Mouse (Mus musculus): ENCODE data around the gene Pgam1. TPM values are rescaled to one million over a fixed set of nuclear protein-coding genes. Genes with fewer than 3 reads are reported as not detected.

The Pgam1 gene
- 159 TPM for polyA plus RNA-seq (2017; shearing (Covaris generic))

DNA sequence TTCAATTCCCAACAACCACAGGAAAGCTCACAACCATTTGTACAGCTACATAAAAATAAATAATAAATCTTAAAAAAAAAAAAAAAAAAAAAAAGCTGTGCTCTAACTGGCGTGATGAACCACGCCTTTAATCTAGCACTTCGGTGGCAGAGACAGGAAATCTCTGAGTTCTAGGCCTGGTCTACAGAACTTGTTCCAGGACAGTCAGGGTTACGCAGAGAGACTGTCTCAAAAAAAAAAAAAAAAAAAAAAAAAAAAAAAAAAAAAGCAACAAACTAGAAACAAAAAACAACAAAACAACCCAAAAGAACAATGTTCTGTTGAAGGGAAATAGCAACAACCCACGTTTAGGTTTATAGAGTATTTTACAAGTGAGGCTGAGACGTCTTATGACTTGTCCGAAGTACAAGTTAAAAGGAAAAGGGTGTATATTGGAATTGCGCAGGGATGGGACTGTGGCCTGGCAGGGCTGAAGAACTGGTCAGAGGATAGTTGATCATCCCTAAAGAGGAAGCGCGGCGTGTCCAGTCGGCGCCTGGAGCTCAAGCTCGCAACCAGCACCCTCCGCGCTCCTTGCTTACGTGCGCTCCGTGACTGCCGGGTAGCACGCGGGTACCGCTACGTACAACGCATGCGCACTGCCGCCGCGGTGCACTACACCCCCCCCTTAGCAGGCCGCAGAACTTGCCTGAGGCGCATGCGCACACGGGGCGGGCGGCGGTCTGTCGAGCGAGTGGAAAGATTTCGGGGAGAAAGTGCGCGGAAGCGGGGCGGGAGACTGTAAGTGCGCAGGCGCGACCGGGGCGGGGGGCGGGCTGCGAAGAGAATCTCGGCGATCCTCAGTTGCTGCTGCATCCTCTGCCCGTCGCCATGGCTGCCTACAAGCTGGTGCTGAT lies at the start of gene Pgam1:
Gene Pgam1, plus strand, starts transcription at position 746 of the 896 bp plus-strand sequence.

DNA sequence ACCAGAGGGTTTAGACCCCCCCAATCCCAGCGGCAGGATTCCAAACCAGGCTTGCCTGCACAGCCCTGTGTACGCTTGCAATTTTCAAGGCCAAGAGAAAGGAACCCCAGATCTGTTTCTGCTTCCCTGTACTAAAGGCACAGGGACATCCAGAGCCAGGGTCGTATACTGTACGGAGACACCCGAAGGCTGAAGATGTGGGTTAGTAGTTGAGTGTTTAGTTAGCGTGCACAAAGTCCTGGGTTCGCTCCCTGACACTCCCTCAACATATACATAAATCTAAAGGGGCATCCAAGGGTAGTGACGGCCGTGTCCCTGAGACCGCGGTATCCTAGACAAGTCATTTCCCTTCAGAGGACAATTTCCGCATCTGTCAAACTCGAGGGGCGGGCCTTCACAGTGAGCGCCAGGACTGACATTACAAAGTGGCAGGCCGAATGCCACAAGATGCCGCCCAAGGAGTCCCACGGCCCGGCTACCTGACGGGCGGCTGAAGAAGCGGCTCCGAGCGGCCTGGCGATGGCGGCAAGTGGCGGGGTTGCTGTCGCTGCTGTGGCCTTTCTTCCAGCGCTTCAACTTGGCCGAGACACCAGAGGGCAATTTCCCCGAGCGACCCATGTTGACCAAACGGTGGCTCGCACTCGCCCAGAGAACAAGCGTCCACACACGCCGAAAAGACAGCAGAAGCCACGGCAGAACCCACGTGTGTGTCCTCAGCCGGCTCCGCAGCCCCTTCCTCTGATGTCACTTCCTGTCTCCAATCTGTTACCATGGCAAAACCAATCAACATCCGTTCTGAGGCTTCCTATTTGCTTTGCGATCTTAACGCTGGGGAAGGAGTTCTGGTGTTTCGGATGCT lies 16.0 kb upstream of the Pgam1 start, which contains the start of gene Rrp12:
Gene Rrp12, minus strand, starts transcription at position 714 of the 859 bp plus-strand sequence.

DNA sequence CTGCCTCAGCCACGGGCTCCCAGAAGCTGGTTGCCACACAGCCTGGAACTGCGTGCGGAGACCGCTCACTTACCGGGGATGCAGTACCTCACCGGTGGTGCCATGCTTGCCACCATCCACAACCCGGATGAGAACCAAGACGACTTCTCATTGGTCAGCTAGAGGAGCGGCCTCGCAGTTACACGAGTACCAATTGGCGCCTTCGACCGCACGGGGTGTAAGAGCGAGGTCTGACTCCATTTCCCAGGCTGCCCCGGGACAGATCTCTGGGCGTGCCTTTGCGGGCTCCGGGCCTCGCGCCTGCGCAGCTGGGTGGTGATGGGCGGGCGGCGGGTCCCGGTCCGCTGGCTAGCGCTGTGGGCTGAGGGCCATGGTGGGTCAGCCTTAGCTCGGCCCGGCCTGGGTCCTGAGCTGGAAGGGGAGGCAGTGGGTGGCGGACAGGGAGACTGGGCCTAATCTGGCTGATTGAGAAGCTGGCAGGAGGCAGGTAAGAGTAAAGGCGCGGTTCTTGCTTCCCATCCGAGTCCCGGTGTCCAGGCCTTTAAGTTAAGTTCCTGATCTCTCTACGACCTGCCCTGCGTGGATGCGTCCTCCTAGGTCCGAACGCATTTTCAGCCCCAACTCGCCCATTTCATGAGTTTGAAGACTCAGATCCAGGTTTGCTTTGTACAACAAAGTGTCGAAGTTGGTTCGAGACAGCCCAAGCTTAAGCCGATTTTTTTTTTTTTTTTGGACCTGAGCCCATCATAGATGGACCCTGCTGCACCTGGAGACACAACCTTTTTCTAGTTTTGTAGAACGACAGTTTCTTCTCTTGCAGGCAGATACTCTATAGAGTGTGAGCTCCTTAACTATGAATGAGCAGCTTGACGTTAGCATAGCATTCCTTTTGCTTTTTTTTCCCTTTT lies 21.7 kb downstream of the Pgam1 start, which contains the start of the genes Exosc1 and Zdhhc16:
Gene Exosc1, minus strand, starts transcription at position 245 of the 908 bp plus-strand sequence.
Gene Zdhhc16, plus strand, starts transcription at position 302 of the 908 bp plus-strand sequence.

Other genes starting within 250 kb of the Pgam1 start
- gene Slit1, start 168.3 kb upstream of the Pgam1 start, polyA plus RNA-seq (2017; shearing (Covaris generic)), result not detected
- gene Arhgap19, start 109.9 kb upstream of the Pgam1 start, polyA plus RNA-seq (2017; shearing (Covaris generic)), result 4.9 TPM
- gene Frat1, start 82.0 kb upstream of the Pgam1 start, polyA plus RNA-seq (2017; shearing (Covaris generic)), result 1.5 TPM
- gene Frat2, start 63.8 kb upstream of the Pgam1 start, polyA plus RNA-seq (2017; shearing (Covaris generic)), result 1.0 TPM
- 25.8 TPM for gene Rrp12, start 15.8 kb upstream of the Pgam1 start, polyA plus RNA-seq (2017; shearing (Covaris generic))
- gene Exosc1, start 21.5 kb downstream of the Pgam1 start, polyA plus RNA-seq (2017; shearing (Covaris generic)), result 91.1 TPM
- 88.9 TPM for gene Zdhhc16, start 21.6 kb downstream of the Pgam1 start, polyA plus RNA-seq (2017; shearing (Covaris generic))
- gene Mms19, start 69.2 kb downstream of the Pgam1 start, polyA plus RNA-seq (2017; shearing (Covaris generic)), result 88.1 TPM
- 7.1 TPM for gene Ubtd1, start 69.8 kb downstream of the Pgam1 start, polyA plus RNA-seq (2017; shearing (Covaris generic))
- not detected for gene Ankrd2, start 124.1 kb downstream of the Pgam1 start, polyA plus RNA-seq (2017; shearing (Covaris generic))
- not detected for gene Hoga1, start 133.7 kb downstream of the Pgam1 start, polyA plus RNA-seq (2017; shearing (Covaris generic))
- not detected for gene 4933411K16Rik, start 140.3 kb downstream of the Pgam1 start, polyA plus RNA-seq (2017; shearing (Covaris generic))
- gene Morn4, start 174.4 kb downstream of the Pgam1 start, polyA plus RNA-seq (2017; shearing (Covaris generic)), result 1.8 TPM
- gene Pi4k2a, start 178.5 kb downstream of the Pgam1 start, polyA plus RNA-seq (2017; shearing (Covaris generic)), result 3.3 TPM
- gene Avpi1, start 217.1 kb downstream of the Pgam1 start, polyA plus RNA-seq (2017; shearing (Covaris generic)), result 6.7 TPM
- 3.9 TPM for gene Marveld1, start 235.5 kb downstream of the Pgam1 start, polyA plus RNA-seq (2017; shearing (Covaris generic))